Mouse (Mus musculus) lung, adult 2 months (tissue): ENCODE data around the gene Olfr303.

Experiments
- CTCF ChIP-seq: fragments of 200-500 bp; IDR thresholded peaks from 2 replicates; pipeline ENCODE4 v1.5.1; 2011; ENCODE audit warnings: mild to moderate bottlenecking, low read length, control low read depth; ENCODE audit not compliant: insufficient read depth
- POLR2A ChIP-seq: fragments of 200-500 bp; IDR thresholded peaks from 2 replicates; pipeline ENCODE4 v1.6.1; 2011; ENCODE audit warnings: low read depth, mild to moderate bottlenecking, control low read depth, low read length, borderline replicate concordance; ENCODE audit errors: extremely low read depth

GRCm38 (mm10) chr7:86366828-86367227, 30.8 kb downstream of the Olfr303 start, which contains the start of gene Olfr305:
- TF ChIP-seq POLR2A, result no peak
- no peak for TF ChIP-seq CTCF
